Mouse (Mus musculus) heart, adult 11 months (tissue): ENCODE data around the gene Gimap7.

ENCODE experiments used
- DNase-seq: peaks from one replicate; pipeline ENCODE4 v3.0.0; 2022

The Gimap7 gene

GRCm38 (mm10) chr6:48741711-48742206 lies 23.3 kb downstream of the Gimap7 start:
- DNase-seq = peak; percentile 89

- peak; percentile 93 for DNase-seq
Observed at GRCm38 (mm10) chr6:48742422-48743351, 24.3 kb downstream of the Gimap7 start.

GRCm38 (mm10) chr6:48745490-48745889 lies 27.1 kb downstream of the Gimap7 start:
- DNase-seq = no peak

- peak; percentile 98 for DNase-seq
Observed at GRCm38 (mm10) chr6:48745959-48746889, 27.8 kb downstream of the Gimap7 start, which contains the start of gene Gimap5. TSS of gene Gimap5 (plus strand) at chr6:48746197.

GRCm38 (mm10) chr6:48747091-48747966 lies 28.9 kb downstream of the Gimap7 start:
- peak; percentile 91 for DNase-seq

- no peak for DNase-seq
Observed at GRCm38 (mm10) chr6:48763567-48764270, 45.3 kb downstream of the Gimap7 start.

GRCm38 (mm10) chr6:48764496-48764895 lies 46.1 kb downstream of the Gimap7 start:
- DNase-seq = peak; percentile 83

- peak; percentile 92 for DNase-seq
Observed at GRCm38 (mm10) chr6:48768178-48768869, 49.9 kb downstream of the Gimap7 start.

- DNase-seq = no peak
Observed at GRCm38 (mm10) chr6:48768933-48769332, 50.5 kb downstream of the Gimap7 start.

- DNase-seq = peak; percentile 72
Observed at GRCm38 (mm10) chr6:48770696-48771095, 52.3 kb downstream of the Gimap7 start, which contains the start of gene Gimap3. TSS of gene Gimap3 (minus strand) at chr6:48770851.

GRCm38 (mm10) chr6:48772030-48772429 lies 53.6 kb downstream of the Gimap7 start:
- peak; percentile 97 for DNase-seq
